Mouse (Mus musculus) left cerebral cortex, adult 2 months (tissue): ENCODE data around the gene Asb14. TPM values are rescaled to one million over a fixed set of nuclear protein-coding genes. Genes with fewer than 3 reads are reported as not detected.

Source experiments
- DNase-seq, 2 experiments: peaks; one replicate each; pipeline ENCODE4 v3.0.0; 2021 to 2022; ENCODE audit warnings: low spot score in 2 of 2, mixed read lengths in 1 of 2; ENCODE audit errors: extremely low spot score in 1 of 2
- H3K27ac ChIP-seq: fragments of 200-600 bp; 2 replicates; pipeline ENCODE4 v1.8.1; 2022
- H3K4me3 ChIP-seq: fragments of 200-600 bp; 2 replicates; pipeline ENCODE4 v1.8.1; 2022
- CTCF ChIP-seq: fragments of 200-600 bp; IDR thresholded peaks from 2 replicates; pipeline ENCODE4 v1.8.1; 2022; ENCODE audit warnings: antibody characterized with exemption, mild to moderate bottlenecking, moderate library complexity
- intact Hi-C: fragments of 180-260 bp; cut with DNase I; formaldehyde crosslinking; loops from one replicate; pipeline ENCODE4 v1.15.1; 2025
- long read RNA-seq, 2 experiments: library from polyadenylated mRNA; stranded (forward); transcript quantifications; one replicate each; pipeline ENCODE4 v2.0.0; 2021; ENCODE audit warnings: borderline mapping rate in 2 of 2
- total RNA-seq, 2 experiments: library from RNA; stranded (reverse); gene quantifications; 2 replicates each; pipeline ENCODE4 v1.2.3; 2021

Gene Asb14
- under 1 TPM in 1 of 2 experiments, not detected in 1; 0.36 TPM for total RNA-seq
- long read RNA-seq, experiment 1 = 0 reads
- long read RNA-seq, experiment 2 = 0 reads

- no peak for TF ChIP-seq CTCF
- no peak for DNase-seq
- Histone ChIP-seq H3K4me3 (no peak within 1 kb of the TSS), H3K27ac (no peak within 1 kb of the TSS)
- intact Hi-C loops = loop anchor here (10.0 kb wide), 1 partner anchor 110 kb away; no protein-coding TSS in a partner anchor
Observed at GRCm38 (mm10) chr14:26894392-26894791, at the start of gene Asb14. Gene Asb14, plus strand, starts transcription at chr14:26894557.

- DNase-seq = no peak
- Histone ChIP-seq H3K27ac (no peak overlapping the region), H3K4me3 (no peak overlapping the region)
- no peak for TF ChIP-seq CTCF
- intact Hi-C loops = no loop called here
Observed at GRCm38 (mm10) chr14:26853053-26853452, 41.3 kb upstream of the Asb14 start.

- no peak for DNase-seq
- intact Hi-C loops = no loop called here
- TF ChIP-seq CTCF = no peak
- Histone ChIP-seq H3K27ac (no peak overlapping the region), H3K4me3 (no peak overlapping the region)
Observed at GRCm38 (mm10) chr14:26854066-26854465, 40.3 kb upstream of the Asb14 start.

GRCm38 (mm10) chr14:26858364-26858763 is 36.0 kb upstream of the Asb14 start:
- no peak overlapping the region for H3K27ac ChIP-seq
- no peak for DNase-seq
- intact Hi-C loops = no loop called here
- TF ChIP-seq CTCF = no peak
- H3K4me3 ChIP-seq = no peak overlapping the region

GRCm38 (mm10) chr14:26859024-26859423 is 35.3 kb upstream of the Asb14 start:
- H3K27ac ChIP-seq = no peak overlapping the region
- no peak overlapping the region for H3K4me3 ChIP-seq
- intact Hi-C loops = no loop called here
- no peak for TF ChIP-seq CTCF
- DNase-seq = no peak

- no peak; the same call in 1 of the 2 replicates for TF ChIP-seq CTCF
- intact Hi-C loops = no loop called here
- no peak overlapping the region for H3K27ac ChIP-seq
- H3K4me3 ChIP-seq = no peak overlapping the region
- no peak for DNase-seq
Observed at GRCm38 (mm10) chr14:26867356-26867755, 27.0 kb upstream of the Asb14 start.

- intact Hi-C loops = no loop called here
- Histone ChIP-seq H3K27ac (no peak overlapping the region), H3K4me3 (no peak overlapping the region)
- TF ChIP-seq CTCF = no peak
- no peak for DNase-seq
Observed at GRCm38 (mm10) chr14:26868299-26868698, 26.1 kb upstream of the Asb14 start.

GRCm38 (mm10) chr14:26878756-26879155 is 15.6 kb upstream of the Asb14 start:
- Histone ChIP-seq H3K27ac (no peak overlapping the region), H3K4me3 (no peak overlapping the region)
- DNase-seq = no peak
- no peak for TF ChIP-seq CTCF
- intact Hi-C loops = no loop called here

- no peak for DNase-seq
- Histone ChIP-seq H3K4me3 (no peak overlapping the region), H3K27ac (no peak overlapping the region)
- intact Hi-C loops = no loop called here
- no peak for TF ChIP-seq CTCF
Observed at GRCm38 (mm10) chr14:26879976-26880375, 14.4 kb upstream of the Asb14 start.

- intact Hi-C loops = no loop called here
Observed at GRCm38 (mm10) chr14:26881700-26882099, 12.7 kb upstream of the Asb14 start.

GRCm38 (mm10) chr14:26887244-26887643 is 7.1 kb upstream of the Asb14 start:
- Histone ChIP-seq H3K4me3 (no peak overlapping the region), H3K27ac (no peak overlapping the region)
- intact Hi-C loops = no loop called here
- no peak for DNase-seq
- no peak for TF ChIP-seq CTCF

More at GRCm38 (mm10) chr14:26881700-26882099, 12.7 kb upstream of the Asb14 start:
- H3K4me3 ChIP-seq = no peak overlapping the region
- DNase-seq = no peak
- TF ChIP-seq CTCF = no peak
- no peak overlapping the region for H3K27ac ChIP-seq

GRCm38 (mm10) chr14:26890777-26891176 is 3.6 kb upstream of the Asb14 start:
- DNase-seq = no peak
- intact Hi-C loops = loop anchor here (10.0 kb wide), 1 partner anchor 106 kb away; no protein-coding TSS in a partner anchor
- Histone ChIP-seq H3K27ac (no peak overlapping the region), H3K4me3 (no peak overlapping the region)
- TF ChIP-seq CTCF = no peak

- Histone ChIP-seq H3K4me3 (no peak overlapping the region), H3K27ac (no peak overlapping the region)
- intact Hi-C loops = loop anchor here (10.0 kb wide), 1 partner anchor 115 kb away; no protein-coding TSS in a partner anchor
- TF ChIP-seq CTCF = no peak
- no peak for DNase-seq
Observed at GRCm38 (mm10) chr14:26899490-26899889, 5.1 kb downstream of the Asb14 start.

- intact Hi-C loops = no loop called here
- no peak for TF ChIP-seq CTCF
- Histone ChIP-seq H3K27ac (no peak overlapping the region), H3K4me3 (no peak overlapping the region)
- peak in 1 of 2 experiments; percentile 16 for DNase-seq
Observed at GRCm38 (mm10) chr14:26900893-26901292, 6.5 kb downstream of the Asb14 start.
